Mouse (Mus musculus) embryo, embryonic 11.5 days (tissue): ENCODE measurements at regions not wholly inside any gene's neighbourhood (a gene's known extent, or its start where the extent isn't known, plus 50 kb on each side); places are given as distances from the start of the nearest gene placed in this dataset.

ENCODE experiments used
- DNase-seq: peaks from one replicate; pipeline ENCODE4 v3.0.0-alpha.2; 2012; ENCODE audit warnings: low read depth, low spot score

DNA sequence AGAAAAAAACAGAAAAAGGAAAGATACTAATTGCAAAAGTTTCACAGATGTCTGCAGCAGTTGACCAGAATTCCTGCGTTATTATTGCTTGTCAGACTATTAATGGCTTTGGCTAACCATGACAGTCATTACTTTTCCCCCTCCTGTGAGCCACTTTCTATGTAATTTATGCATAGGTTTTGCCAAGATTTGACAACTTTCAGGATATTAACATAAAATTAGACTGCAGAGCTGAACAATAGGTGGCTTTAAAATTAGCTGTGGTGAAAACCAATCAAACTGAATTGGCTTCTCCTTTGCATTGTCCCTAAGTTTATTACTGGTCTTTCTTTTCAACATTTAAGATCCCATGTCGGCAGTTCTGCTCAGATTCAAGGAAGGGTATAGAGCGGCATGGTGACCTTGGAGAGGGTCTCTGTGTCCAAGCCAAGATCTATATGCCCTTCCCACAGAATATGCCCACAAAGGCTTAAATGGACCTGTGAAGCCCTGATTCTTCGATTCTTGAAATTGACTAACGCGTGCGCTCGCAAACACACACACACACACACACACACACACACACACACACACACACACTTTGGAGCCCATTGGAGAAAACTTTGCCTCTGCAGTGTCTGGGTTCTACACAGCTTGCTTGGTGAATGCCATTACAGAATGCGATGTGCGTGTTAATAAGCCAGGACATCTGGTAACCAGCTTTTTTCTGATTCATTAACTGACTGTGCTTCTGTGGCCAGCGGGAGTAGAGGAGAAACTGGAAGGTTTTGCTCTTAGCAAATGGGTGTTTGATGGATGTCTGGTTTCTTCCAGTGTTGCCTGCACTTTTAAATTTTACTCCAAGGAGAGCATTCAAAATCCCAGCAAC lies 69.8 kb upstream of the Itga4 start:
- no peak for DNase-seq

GRCm38 (mm10) chr2:79186878-79187277 lies 68.3 kb upstream of the Itga4 start:
- no peak for DNase-seq

DNA sequence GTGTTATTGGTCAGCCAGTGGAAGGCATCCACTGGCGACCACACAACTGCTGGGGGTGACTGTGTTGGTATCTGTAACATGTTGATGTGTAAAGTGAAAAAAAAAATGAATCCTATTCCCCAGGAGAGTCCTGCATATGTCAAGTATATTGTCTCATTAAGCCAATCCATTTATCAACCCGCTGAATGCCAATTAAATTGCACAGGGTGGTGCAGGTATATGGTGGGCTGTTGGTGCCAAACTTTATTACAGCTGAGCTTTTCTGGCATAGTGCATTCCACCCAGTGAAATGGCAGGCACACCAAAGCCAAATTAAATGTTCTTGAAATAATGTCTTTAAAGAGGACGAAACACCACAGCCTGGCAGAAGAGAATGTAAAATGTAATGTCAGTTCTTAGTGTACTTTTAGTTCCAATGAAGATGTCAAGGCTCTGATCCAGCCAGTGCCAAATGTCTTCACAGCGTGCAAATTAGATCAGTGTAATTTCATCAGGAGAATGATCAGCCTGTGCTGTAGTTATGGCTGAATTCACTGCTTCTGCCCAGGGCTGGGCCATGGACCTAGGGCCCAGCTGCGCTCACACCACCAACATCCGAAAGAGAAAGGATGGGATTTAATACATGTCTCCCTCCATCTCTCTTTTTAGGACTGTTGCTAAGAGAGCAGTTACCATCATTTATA lies 66.6 kb upstream of the Itga4 start:
- DNase-seq, result no peak

DNA sequence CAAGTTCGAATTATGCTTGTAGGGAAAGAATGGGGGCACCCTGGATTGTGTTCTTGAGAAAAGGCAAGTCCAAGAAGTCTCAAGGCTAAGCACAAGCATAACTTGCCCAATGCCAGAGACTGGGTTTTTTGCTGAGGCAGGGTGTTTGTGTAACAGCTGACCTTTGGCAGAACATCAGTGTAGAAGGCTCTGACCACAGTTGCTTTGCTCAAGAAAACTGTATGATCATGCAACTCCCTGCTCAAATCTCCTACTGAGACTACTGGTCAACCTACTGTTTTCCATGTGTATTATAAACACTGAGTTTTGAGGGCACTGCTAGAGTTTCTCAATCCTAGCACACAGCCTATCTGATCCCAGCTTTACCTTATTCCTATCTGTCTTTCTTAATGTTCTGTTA lies 61.4 kb upstream of the Itga4 start:
- DNase-seq, result no peak

DNA sequence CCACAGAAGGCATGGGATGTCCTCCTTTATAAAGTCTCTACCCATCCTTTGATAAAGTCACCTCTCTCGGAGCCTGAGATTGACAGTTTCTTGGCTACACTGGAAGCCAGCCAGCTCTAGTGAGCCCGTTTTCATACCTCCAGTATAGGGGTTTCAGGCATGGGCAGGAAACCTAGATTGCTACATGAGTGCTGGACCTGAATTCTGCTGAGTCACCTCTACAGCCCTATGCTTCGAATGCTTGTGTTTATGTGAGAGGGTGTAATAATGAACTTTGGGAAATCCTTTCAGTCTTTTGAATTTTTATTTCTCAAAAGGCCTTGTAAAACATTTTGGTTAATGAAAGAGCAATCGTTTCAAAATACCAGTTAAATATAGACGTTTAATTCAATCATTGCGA lies 53.5 kb upstream of the Itga4 start:
- no peak for DNase-seq
